Mouse (Mus musculus) embryonic facial prominence, embryonic 12.5 days (tissue): Measurements from ENCODE around the gene Vmn1r171. TPM values are rescaled to one million over a fixed set of nuclear protein-coding genes. Genes with fewer than 3 reads are reported as not detected.
"Not testable (repeated sequence)": the region's sequence is repeated elsewhere in the genome, so short reads cannot be mapped to it uniquely, and the experiment has no call there.

Experiments used
- ATAC-seq: fragments of 200-750 bp; cut with Nextera tagmentation; 2 replicates; pipeline ENCODE4 v1.8.0; 2017; ENCODE audit not compliant: insufficient number of reproducible peaks, insufficient read depth, low FRiP score, low TSS enrichment
- H3K27ac ChIP-seq: fragments of 300-500 bp; sonication (generic); 2 replicates; pipeline ENCODE4 v1.5.1; 2016; ENCODE audit warnings: mild to moderate bottlenecking
- H3K27me3 ChIP-seq: fragments of 300-500 bp; sonication (generic); 2 replicates; pipeline ENCODE4 v1.6.1; 2016; ENCODE audit warnings: mild to moderate bottlenecking, moderate library complexity
- H3K36me3 ChIP-seq: fragments of 300-500 bp; sonication (generic); 2 replicates; pipeline ENCODE4 v1.6.1; 2016; ENCODE audit warnings: mild to moderate bottlenecking
- H3K4me1 ChIP-seq: fragments of 300-500 bp; sonication (generic); 2 replicates; pipeline ENCODE4 v1.6.1; 2016
- H3K4me2 ChIP-seq: fragments of 300-500 bp; sonication (generic); replicated peaks from 2 replicates; pipeline ENCODE4 v1.6.1; 2016; ENCODE audit warnings: mild to moderate bottlenecking, moderate library complexity
- H3K4me3 ChIP-seq: fragments of 300-500 bp; sonication (generic); 2 replicates; pipeline ENCODE4 v1.5.1; 2016; ENCODE audit warnings: mild to moderate bottlenecking
- H3K9ac ChIP-seq: fragments of 300-500 bp; sonication (generic); 2 replicates; pipeline ENCODE4 v1.6.1; 2016; ENCODE audit warnings: mild to moderate bottlenecking, moderate library complexity
- H3K9me3 ChIP-seq: fragments of 300-500 bp; sonication (generic); 2 replicates; pipeline ENCODE4 v1.6.1; 2016; ENCODE audit warnings: mild to moderate bottlenecking, moderate library complexity
- WGBS: fragments of 180-500 bp; shearing (Covaris S2); methylation state at CpG from one replicate; pipeline ENCODE4 v1.1.7; 2016; 5-methylcytosine and 5-hydroxymethylcytosine counted together
- polyA plus RNA-seq: library from polyadenylated mRNA; unstranded; fragments of >200 nt; fragmentation: Nextera tagmentation; extraction: Ambion mirVana; gene quantifications from 2 replicates; pipeline ENCODE4 v1.2.1, GENCODE M21; 2016

Vmn1r171 gene
- not detected in 2 replicates for polyA plus RNA-seq

DNA sequence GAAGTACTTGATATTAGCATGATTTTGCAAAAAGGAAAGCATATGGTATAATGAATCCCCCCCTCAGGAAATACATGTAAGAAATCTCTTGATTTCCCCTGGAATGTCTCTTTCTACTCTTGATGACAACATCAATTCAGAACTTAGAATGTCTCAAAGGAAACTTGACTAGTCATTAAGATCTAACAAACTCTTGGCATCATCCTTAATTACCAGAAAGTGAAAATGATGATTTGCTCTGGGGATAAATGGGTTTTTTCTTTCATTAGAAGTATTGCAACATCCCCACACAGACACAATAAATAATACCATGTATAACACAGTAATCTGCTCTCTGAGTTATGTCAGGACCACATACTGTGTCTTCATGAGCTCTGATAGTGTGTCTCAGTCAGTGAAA, at the start of gene Vmn1r171:
Vmn1r171 (plus strand) TSS at position 301 of the 400 bp plus-strand sequence.
- H3K9me3 ChIP-seq, result peaks cover 11% of the 10 kb centered on the region; the same call in 1 of the 2 replicates
- no peak within 1 kb of the TSS for H3K9ac ChIP-seq
- no peaks in the 10 kb centered on the region for H3K27me3 ChIP-seq
- H3K4me3 ChIP-seq, result no peak within 1 kb of the TSS
- no peak within 1 kb of the TSS for H3K4me2 ChIP-seq
- H3K27ac ChIP-seq, result no peak within 1 kb of the TSS
- no peak for ATAC-seq
- no peaks in the 10 kb centered on the region for H3K36me3 ChIP-seq
- H3K4me1 ChIP-seq, result no peaks in the 10 kb centered on the region

DNA sequence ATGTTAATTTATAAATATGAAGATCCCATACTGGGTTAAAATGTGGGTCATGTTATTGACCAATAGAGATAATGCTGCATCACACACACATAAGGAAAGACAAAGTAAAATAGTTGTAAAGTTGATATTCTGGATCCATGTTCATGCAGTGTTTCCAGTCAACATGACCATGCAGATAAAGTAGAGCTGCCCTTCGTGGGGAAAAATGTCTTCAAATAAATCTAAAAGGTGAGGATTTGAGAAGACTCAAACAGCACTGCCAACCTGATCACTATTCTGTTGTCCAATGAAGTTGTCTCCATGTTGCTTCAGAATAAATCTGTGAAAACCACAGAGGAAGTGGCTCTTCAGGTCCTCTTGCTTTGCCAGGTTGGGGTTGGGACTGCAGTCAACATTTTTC, 24.6 kb upstream of the Vmn1r171 start, which contains the start of gene Vmn1r170:
Vmn1r170 (plus strand) TSS at position 301 of the 400 bp plus-strand sequence.
- 45% methylated on average over 1 of the region's 1 CpGs for WGBS
- H3K27ac ChIP-seq, H3K4me2 ChIP-seq, H3K36me3 ChIP-seq, H3K4me1 ChIP-seq, ATAC-seq, H3K27me3 ChIP-seq, H3K4me3 ChIP-seq, H3K9ac ChIP-seq, H3K9me3 ChIP-seq: not testable (repeated sequence)

DNA sequence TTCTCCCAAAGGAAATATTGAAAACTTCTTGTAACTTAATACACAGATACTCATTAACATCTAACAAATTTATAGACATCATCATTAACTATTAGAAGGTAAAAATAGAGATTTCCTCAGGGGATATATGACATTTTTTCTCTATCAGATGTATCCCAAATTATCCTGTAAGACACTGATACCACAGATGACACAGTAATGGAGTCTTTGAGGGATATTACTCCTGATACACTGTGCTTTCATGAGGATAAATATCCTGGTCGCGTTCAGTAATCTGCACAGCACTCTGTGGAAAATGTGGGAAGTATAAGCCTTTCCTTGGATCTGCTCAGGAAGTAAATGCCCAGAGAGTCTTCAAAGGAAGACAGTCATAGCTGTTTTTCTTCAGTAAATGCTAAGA, 27.5 kb downstream of the Vmn1r171 start, which contains the start of gene Vmn1r172:
Vmn1r172 (plus strand) TSS at position 301 of the 400 bp plus-strand sequence.
- Histone ChIP-seq H3K4me3 (no peak within 1 kb of the TSS), H3K4me2 (no peak within 1 kb of the TSS), H3K9me3 (no peaks in the 10 kb centered on the region), H3K27me3 (no peaks in the 10 kb centered on the region), H3K9ac (no peak within 1 kb of the TSS), H3K4me1 (no peaks in the 10 kb centered on the region), H3K36me3 (no peaks in the 10 kb centered on the region), H3K27ac (no peak within 1 kb of the TSS)
- WGBS, result 62% methylated on average over 2 of the region's 2 CpGs
- no peak for ATAC-seq

Other genes with a start within 250 kb of the Vmn1r171 start
- gene Nlrp5, start 244.8 kb upstream of the Vmn1r171 start, polyA plus RNA-seq, result not detected in 2 replicates
- not detected in 2 replicates for gene Vmn1r167, start 123.5 kb upstream of the Vmn1r171 start, polyA plus RNA-seq
- gene Vmn1r168, start 91.0 kb upstream of the Vmn1r171 start, polyA plus RNA-seq, result not detected in 2 replicates
- not detected in 2 replicates for gene Vmn1r169, start 55.2 kb upstream of the Vmn1r171 start, polyA plus RNA-seq
- gene Vmn1r170, start 24.5 kb upstream of the Vmn1r171 start, polyA plus RNA-seq, result not detected in 2 replicates
- not detected in 2 replicates for gene Vmn1r172, start 27.6 kb downstream of the Vmn1r171 start, polyA plus RNA-seq
- not detected in 2 replicates for gene Vmn1r173, start 70.0 kb downstream of the Vmn1r171 start, polyA plus RNA-seq
- not detected in 2 replicates for gene Vmn1r174, start 121.5 kb downstream of the Vmn1r171 start, polyA plus RNA-seq
- gene Vmn1r175, start 179.9 kb downstream of the Vmn1r171 start, polyA plus RNA-seq, result not detected in 2 replicates
- gene Vmn1r176, start 206.7 kb downstream of the Vmn1r171 start, polyA plus RNA-seq, result not detected in 2 replicates
- gene Vmn1r177, start 235.7 kb downstream of the Vmn1r171 start, polyA plus RNA-seq, result not detected in 2 replicates